Mouse (Mus musculus) liver, embryonic 14.5 days (tissue): ENCODE data around the gene Klf1. TPM values are rescaled to one million over a fixed set of nuclear protein-coding genes. Genes with fewer than 3 reads are reported as not detected.
A peak's percentile ranks its signal among the peaks of the same experiment; 100 is the strongest.
"Not testable (repeated sequence)": the region's sequence is repeated elsewhere in the genome, so short reads cannot be mapped to it uniquely, and the experiment has no call there.

Experiments
- ATAC-seq: fragments of 200-750 bp; cut with Nextera tagmentation; 2 replicates; pipeline ENCODE4 v1.8.0; 2017; ENCODE audit warnings: moderate number of reproducible peaks, mild to moderate bottlenecking, moderate library complexity; ENCODE audit not compliant: insufficient read depth
- DNase-seq, 3 experiments: peaks; one replicate each; pipeline ENCODE4 v3.0.0-alpha.2; 2012 to 2013; ENCODE audit warnings: low read depth in 3 of 3, low spot score in 3 of 3
- H3K27ac ChIP-seq: fragments of 300-500 bp; sonication (generic); 2 replicates; pipeline ENCODE4 v1.5.1; 2014; ENCODE audit warnings: moderate library complexity, mild to moderate bottlenecking, control low read depth, inconsistent platforms
- H3K27me3 ChIP-seq: fragments of 300-500 bp; sonication (generic); 2 replicates; pipeline ENCODE4 v1.6.1; 2014; ENCODE audit warnings: mild to moderate bottlenecking, low read length, moderate library complexity; ENCODE audit not compliant: control insufficient read depth, insufficient read depth
- H3K36me3 ChIP-seq: fragments of 300-500 bp; sonication (generic); replicated peaks from 2 replicates; pipeline ENCODE4 v1.6.1; 2014; ENCODE audit warnings: low read depth; ENCODE audit not compliant: control insufficient read depth, insufficient read depth
- H3K4me1 ChIP-seq, 2 experiments: fragments of 200-500 bp in 1 of 2; fragments of 300-500 bp in 1 of 2; sonication (generic) in 1 of 2; replicated peaks; 2 replicates each; pipeline ENCODE4 v1.6.1; 2012 to 2014; ENCODE audit warnings: antibody characterized with exemption in 1 of 2, inconsistent platforms in 1 of 2, low read length in 1 of 2; ENCODE audit not compliant: control insufficient read depth in 2 of 2, insufficient read depth in 2 of 2
- H3K4me2 ChIP-seq: fragments of 300-500 bp; sonication (generic); 2 replicates; pipeline ENCODE4 v1.6.1; 2014; ENCODE audit warnings: low read depth, mild to moderate bottlenecking, control low read depth, moderate library complexity
- H3K4me3 ChIP-seq, 2 experiments: fragments of 200-500 bp in 1 of 2; fragments of 300-500 bp in 1 of 2; sonication (generic) in 1 of 2; 2 replicates each; pipeline ENCODE4 v1.5.1; 2012 to 2014; ENCODE audit warnings: low read depth in 2 of 2, low read length in 2 of 2, mild to moderate bottlenecking in 2 of 2, control low read depth in 1 of 2, inconsistent platforms in 1 of 2, moderate library complexity in 1 of 2; ENCODE audit not compliant: insufficient read depth in 1 of 2
- H3K9ac ChIP-seq: fragments of 300-500 bp; sonication (generic); replicated peaks from 2 replicates; pipeline ENCODE4 v1.6.1; 2014; ENCODE audit warnings: mild to moderate bottlenecking, control low read depth, moderate library complexity
- H3K9me3 ChIP-seq: fragments of 300-500 bp; sonication (generic); 2 replicates; pipeline ENCODE4 v1.6.1; 2016; ENCODE audit warnings: low read length, mixed read lengths; ENCODE audit not compliant: control insufficient read depth
- CTCF ChIP-seq: IDR thresholded peaks from 2 replicates; pipeline ENCODE4 v1.5.1; 2016; ENCODE audit warnings: antibody characterized with exemption, low read depth, control low read depth
- EP300 ChIP-seq: IDR thresholded peaks from 2 replicates; pipeline ENCODE4 v1.6.1; 2016; ENCODE audit warnings: antibody characterized with exemption, low read depth
- WGBS: fragments of 180-500 bp; shearing (Covaris S2); extraction: QIAGEN DNeasy Blood & Tissue Kit; methylation state at CpG from one replicate; pipeline ENCODE4 v1.1.7; 2014; ENCODE audit not compliant: insufficient replicate concordance; 5-methylcytosine and 5-hydroxymethylcytosine counted together
- polyA plus RNA-seq, 2 experiments: library from polyadenylated mRNA; depleted of rRNA in 1 of 2; stranded (reverse) in 1 of 2; unstranded in 1 of 2; fragments of >200 nt; fragmentation: Nextera tagmentation in 1 of 2; extraction: Ambion mirVana in 1 of 2; gene quantifications; 2 replicates each; pipeline versions ENCODE4 v1.2.1 to v1.2.3; 2012 to 2014

Klf1 gene
- polyA plus RNA-seq, 2 experiments = 209 to 522 TPM

- no peak for DNase-seq
- Histone ChIP-seq H3K36me3 (peaks cover 26% of the 10 kb centered on the region), H3K4me2 (no peak overlapping the region; the same call in 1 of the 2 replicates), H3K9ac (no peak overlapping the region), H3K27me3 (no peaks in the 10 kb centered on the region; the same call in 1 of the 2 replicates), H3K4me3 (no peak overlapping the region), H3K27ac (peak overlapping the region; percentile 20), H3K9me3 (no peaks in the 10 kb centered on the region), H3K4me1 (peaks cover 4 to 22% of the 10 kb centered on the region in 2 experiments)
- 0 out of 2 replicates have a peak, but pooled peaks have one; percentile 16 for TF ChIP-seq EP300
- TF ChIP-seq CTCF = no peak
- ATAC-seq = no peak
- 79% methylated on average over 9 of the region's 9 CpGs for WGBS
These were observed 5.3 kb downstream of the Klf1 start for GRCm38 (mm10) chr8:84907037-84907436.

- no peaks in the 10 kb centered on the region for H3K9me3 ChIP-seq
- TF ChIP-seq EP300 (no peak), CTCF (no peak)
- 57% methylated on average over 8 of the region's 8 CpGs for WGBS
- H3K4me2 ChIP-seq = no peak overlapping the region; the same call in 1 of the 2 replicates
- no peak overlapping the region for H3K9ac ChIP-seq
- H3K4me3 ChIP-seq = no peak overlapping the region
- ATAC-seq (no peak), DNase-seq (no peak)
- H3K27ac ChIP-seq = peak overlapping the region; percentile 20
- H3K4me1 ChIP-seq = peaks cover 4 to 22% of the 10 kb centered on the region in 2 experiments
- H3K27me3 ChIP-seq = peaks cover 4% of the 10 kb centered on the region
- peaks cover 26% of the 10 kb centered on the region for H3K36me3 ChIP-seq
These were observed 5.8 kb downstream of the Klf1 start for GRCm38 (mm10) chr8:84907493-84907892.

- peak; percentile 9 for ATAC-seq
- peak overlapping the region; percentile 78 for H3K27ac ChIP-seq
- H3K36me3 ChIP-seq = peaks cover 26% of the 10 kb centered on the region
- H3K9ac ChIP-seq = peak overlapping the region; percentile 55
- DNase-seq, H3K9me3 ChIP-seq, H3K27me3 ChIP-seq: not testable (repeated sequence)
- H3K4me3 ChIP-seq = peak overlapping the region; percentile 9 to 66; a peak in 3 of 4 replicates
- peak overlapping the region; percentile 81 for H3K4me2 ChIP-seq
- peak; percentile 26 for TF ChIP-seq CTCF
- peaks cover 4 to 22% of the 10 kb centered on the region in 2 experiments for H3K4me1 ChIP-seq
- 13% methylated on average over 7 of the region's 7 CpGs for WGBS
These were observed 6.3 kb downstream of the Klf1 start for GRCm38 (mm10) chr8:84907979-84908378.

- TF ChIP-seq EP300 (no peak; the same call in 1 of the 2 replicates), CTCF (no peak)
- WGBS = 1% methylated on average over 45 of the region's 45 CpGs
- Histone ChIP-seq H3K9me3 (no peaks in the 10 kb centered on the region), H3K27ac (peak within 1 kb of the TSS; percentile 78), H3K27me3 (peaks cover 6% of the 10 kb centered on the region), H3K36me3 (peaks cover 23% of the 10 kb centered on the region), H3K9ac (peak within 1 kb of the TSS; percentile 84), H3K4me2 (peak within 1 kb of the TSS; percentile 81), H3K4me3 (peak within 1 kb of the TSS; percentile 66 to 76), H3K4me1 (peaks cover 5 to 20% of the 10 kb centered on the region in 2 experiments)
- DNase-seq (peak; percentile 97), ATAC-seq (peak; percentile 89)
These were observed 6.9 kb downstream of the Klf1 start, which contains the start of gene Dnase2a for GRCm38 (mm10) chr8:84908421-84909161. Gene Dnase2a, plus strand, starts transcription at chr8:84908560.

- DNase-seq = no peak
- Histone ChIP-seq H3K4me2 (peak overlapping the region; percentile 81), H3K36me3 (peaks cover 17% of the 10 kb centered on the region), H3K27me3 (peaks cover 6% of the 10 kb centered on the region), H3K9me3 (no peaks in the 10 kb centered on the region), H3K9ac (peak overlapping the region; percentile 84), H3K4me3 (peak overlapping the region; percentile 66 to 76), H3K27ac (peak overlapping the region; percentile 74), H3K4me1 (peaks cover 3 to 18% of the 10 kb centered on the region in 2 experiments; a peak in 3 of 4 replicates)
- no peak for TF ChIP-seq EP300
- TF ChIP-seq CTCF = no peak
- 41% methylated on average over 20 of the region's 20 CpGs for WGBS
- ATAC-seq = no peak
These were observed 7.5 kb downstream of the Klf1 start for GRCm38 (mm10) chr8:84909162-84909767.
